Mouse (Mus musculus) embryo, embryonic 11.5 days (tissue): Measurements from ENCODE around the gene Glud1.

ENCODE experiments used
- DNase-seq: peaks from one replicate; pipeline ENCODE4 v3.0.0-alpha.2; 2012; ENCODE audit warnings: low read depth, low spot score

The Glud1 gene

GRCm38 (mm10) chr14:34310234-34310965, at the start of gene Glud1, which contains the start of gene Shld2:
Glud1 (plus strand) TSS chr14:34310727.
Shld2 (minus strand) TSS chr14:34310493.
- DNase-seq: peak; percentile 92

GRCm38 (mm10) chr14:34268046-34268445, 42.5 kb upstream of the Glud1 start:
- DNase-seq: no peak

GRCm38 (mm10) chr14:34273280-34273679, 37.2 kb upstream of the Glud1 start:
- no peak for DNase-seq

GRCm38 (mm10) chr14:34274141-34274540, 36.4 kb upstream of the Glud1 start:
- no peak for DNase-seq

- DNase-seq: no peak
Measured at GRCm38 (mm10) chr14:34275225-34275624, 35.3 kb upstream of the Glud1 start.

- no peak for DNase-seq
Measured at GRCm38 (mm10) chr14:34279726-34280125, 30.8 kb upstream of the Glud1 start.

GRCm38 (mm10) chr14:34280798-34281197, 29.7 kb upstream of the Glud1 start:
- DNase-seq: no peak

- DNase-seq: no peak
Measured at GRCm38 (mm10) chr14:34281736-34282269, 28.7 kb upstream of the Glud1 start.

- DNase-seq: no peak
Measured at GRCm38 (mm10) chr14:34288396-34288795, 22.1 kb upstream of the Glud1 start.

GRCm38 (mm10) chr14:34289259-34290015, 21.1 kb upstream of the Glud1 start:
- no peak for DNase-seq

GRCm38 (mm10) chr14:34290229-34290628, 20.3 kb upstream of the Glud1 start:
- DNase-seq: no peak

- no peak for DNase-seq
Measured at GRCm38 (mm10) chr14:34293641-34294040, 16.9 kb upstream of the Glud1 start.

- no peak for DNase-seq
Measured at GRCm38 (mm10) chr14:34296350-34296749, 14.2 kb upstream of the Glud1 start.

- DNase-seq: no peak
Measured at GRCm38 (mm10) chr14:34297038-34297437, 13.5 kb upstream of the Glud1 start.

GRCm38 (mm10) chr14:34297634-34298033, 12.9 kb upstream of the Glud1 start:
- no peak for DNase-seq

- no peak for DNase-seq
Measured at GRCm38 (mm10) chr14:34298871-34299700, 11.4 kb upstream of the Glud1 start.

- no peak for DNase-seq
Measured at GRCm38 (mm10) chr14:34302681-34303242, 7.8 kb upstream of the Glud1 start.

GRCm38 (mm10) chr14:34303265-34303680, 7.3 kb upstream of the Glud1 start:
- no peak for DNase-seq

GRCm38 (mm10) chr14:34309266-34309665, 1.3 kb upstream of the Glud1 start:
- DNase-seq: no peak

- no peak for DNase-seq
Measured at GRCm38 (mm10) chr14:34309907-34310233, 657 bp upstream of the Glud1 start.

- DNase-seq: peak; percentile 24
Measured at GRCm38 (mm10) chr14:34311021-34311631, 599 bp downstream of the Glud1 start.
